Mouse (Mus musculus) erythroblast, embryonic 14.5 days (primary cell): ENCODE results near the gene Gm10251.
"Not testable (repeated sequence)": the region's sequence is repeated elsewhere in the genome, so short reads cannot be mapped to it uniquely, and the experiment has no call there.

Experiments
- GATA1 ChIP-seq: IDR thresholded peaks from 2 replicates; pipeline ENCODE4 v1.6.1; 2012; ENCODE audit warnings: low read length, inconsistent platforms, mixed read lengths
- TAL1 ChIP-seq: IDR thresholded peaks from 3 replicates; pipeline ENCODE4 v1.6.1; 2012; ENCODE audit warnings: low read length, inconsistent platforms, mixed read lengths

GRCm38 (mm10) chr14:6605004-6605403 lies 79.0 kb downstream of the Gm10251 start:
- TF ChIP-seq GATA1, TAL1: not testable (repeated sequence)
